Mouse (Mus musculus): ENCODE results near the gene Adh6b. TPM values are rescaled to one million over a fixed set of nuclear protein-coding genes. Genes with fewer than 3 reads are reported as not detected.

Gene Adh6b
- polyA plus RNA-seq, 1 experiment from 2014 or later = 1.3 TPM

DNA sequence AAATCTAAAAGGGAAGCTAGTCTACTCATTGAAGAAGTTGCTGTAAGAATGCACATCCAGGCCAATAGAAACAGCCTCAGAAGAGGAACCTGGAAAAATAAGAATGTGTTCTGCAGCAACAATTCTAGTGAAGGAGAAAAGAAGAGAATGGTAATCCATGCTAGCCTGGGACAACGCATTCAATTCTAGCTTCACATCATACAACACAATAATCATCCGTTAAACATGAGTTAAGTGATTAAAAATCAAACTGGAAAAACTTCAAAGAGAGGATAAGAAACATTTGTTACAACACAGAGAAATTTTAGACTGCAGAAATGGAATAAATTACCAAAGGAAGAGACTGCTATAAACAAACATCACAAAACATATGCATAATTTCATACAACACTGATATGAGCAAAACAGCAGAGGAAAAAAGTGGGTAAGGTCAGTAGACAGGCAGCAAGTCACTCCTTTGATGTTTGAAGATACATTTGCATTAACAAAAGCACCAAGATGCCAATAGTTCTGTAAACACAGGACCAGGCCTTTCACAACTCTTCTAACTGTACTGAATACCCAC, 24.6 kb upstream of the Adh6b start:
- Histone ChIP-seq H3K9ac (no peak overlapping the region), H3K4me3 (replicated peaks) (no peak overlapping the region), H3K27ac (replicated peaks) (no peak overlapping the region), H3K27me3 (no peaks in the 10 kb centered on the region), H3K36me3 (no peaks in the 10 kb centered on the region), H3K4me2 (replicated peaks) (no peak overlapping the region), H3K4me1 (no peaks in the 10 kb centered on the region), H3K9me3 (replicated peaks) (no peaks in the 10 kb centered on the region)
- WGBS = 76% methylated on average over 2 of the region's 2 CpGs
- ATAC-seq (ENCODE audit: insufficient number of reproducible peaks, low FRiP score, low TSS enrichment, low read depth) = no peak

DNA sequence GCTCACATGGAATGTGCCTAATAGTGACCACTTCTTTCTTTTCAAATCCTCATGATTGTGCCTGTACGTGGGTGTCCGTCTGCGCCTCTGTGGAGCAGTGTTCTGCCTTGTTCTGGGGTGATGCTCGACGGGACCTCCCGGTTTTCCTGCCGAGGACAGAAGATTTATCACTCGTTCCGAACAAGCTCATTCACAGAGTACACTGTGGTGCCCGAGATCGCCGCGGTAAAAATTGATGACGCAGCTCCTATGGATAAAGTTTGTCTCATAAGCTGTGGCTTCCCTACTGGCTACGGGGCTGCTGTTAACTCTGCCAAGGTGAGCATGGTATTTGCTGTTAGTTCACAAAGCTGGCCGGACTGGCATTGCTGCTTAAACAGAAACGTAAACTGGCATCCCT, 16.6 kb upstream of the Adh6b start:
- H3K4me3 ChIP-seq (replicated peaks) = no peak overlapping the region
- no peak overlapping the region for H3K27ac ChIP-seq (replicated peaks)
- H3K4me2 ChIP-seq (replicated peaks) = no peak overlapping the region
- 94% methylated on average over 17 of the region's 17 CpGs for WGBS
- ATAC-seq (ENCODE audit: insufficient number of reproducible peaks, low FRiP score, low TSS enrichment, low read depth) = no peak
- no peaks in the 10 kb centered on the region for H3K36me3 ChIP-seq
- no peaks in the 10 kb centered on the region for H3K9me3 ChIP-seq (replicated peaks)
- H3K4me1 ChIP-seq = no peaks in the 10 kb centered on the region
- no peak overlapping the region for H3K9ac ChIP-seq
- H3K27me3 ChIP-seq = no peaks in the 10 kb centered on the region

GRCm38 (mm10) chr3:138325466-138325865, 16.1 kb upstream of the Adh6b start:
- no peak overlapping the region for H3K4me3 ChIP-seq (replicated peaks)
- no peak for ATAC-seq (ENCODE audit: insufficient number of reproducible peaks, low FRiP score, low TSS enrichment, low read depth)
- H3K9ac ChIP-seq = no peak overlapping the region
- H3K9me3 ChIP-seq (replicated peaks) = no peaks in the 10 kb centered on the region
- no peaks in the 10 kb centered on the region for H3K36me3 ChIP-seq
- H3K4me1 ChIP-seq = no peaks in the 10 kb centered on the region
- no peak overlapping the region for H3K27ac ChIP-seq (replicated peaks)
- no peak overlapping the region for H3K4me2 ChIP-seq (replicated peaks)
- H3K27me3 ChIP-seq = no peaks in the 10 kb centered on the region
- 86% methylated on average over 6 of the region's 6 CpGs for WGBS

DNA sequence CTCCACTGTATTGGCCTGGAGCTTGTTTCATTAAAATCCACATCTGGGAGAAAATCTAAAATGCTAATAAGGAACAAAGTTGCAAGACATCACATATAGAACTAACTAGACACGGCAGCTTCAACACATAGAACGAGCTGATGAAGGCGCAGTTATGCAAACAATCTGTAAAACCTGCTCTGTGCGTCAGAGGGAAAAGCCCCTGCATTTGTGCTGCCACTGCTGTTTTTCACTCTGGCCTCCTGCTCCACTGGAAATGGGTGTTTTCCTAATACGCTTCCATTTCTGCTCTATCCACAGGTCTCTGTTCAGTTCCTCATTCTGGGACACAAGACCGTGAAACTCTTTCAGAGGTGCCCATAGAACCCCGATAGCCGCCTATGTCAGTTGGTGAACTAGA, 7.7 kb upstream of the Adh6b start:
- Histone ChIP-seq H3K4me3 (replicated peaks) (no peak overlapping the region), H3K9me3 (replicated peaks) (no peaks in the 10 kb centered on the region), H3K9ac (no peak overlapping the region), H3K4me2 (replicated peaks) (no peak overlapping the region), H3K27ac (replicated peaks) (no peak overlapping the region), H3K27me3 (no peaks in the 10 kb centered on the region), H3K4me1 (no peaks in the 10 kb centered on the region), H3K36me3 (no peaks in the 10 kb centered on the region)
- no peak for ATAC-seq (ENCODE audit: insufficient number of reproducible peaks, low FRiP score, low TSS enrichment, low read depth)
- 73% methylated on average over 8 of the region's 8 CpGs for WGBS

DNA sequence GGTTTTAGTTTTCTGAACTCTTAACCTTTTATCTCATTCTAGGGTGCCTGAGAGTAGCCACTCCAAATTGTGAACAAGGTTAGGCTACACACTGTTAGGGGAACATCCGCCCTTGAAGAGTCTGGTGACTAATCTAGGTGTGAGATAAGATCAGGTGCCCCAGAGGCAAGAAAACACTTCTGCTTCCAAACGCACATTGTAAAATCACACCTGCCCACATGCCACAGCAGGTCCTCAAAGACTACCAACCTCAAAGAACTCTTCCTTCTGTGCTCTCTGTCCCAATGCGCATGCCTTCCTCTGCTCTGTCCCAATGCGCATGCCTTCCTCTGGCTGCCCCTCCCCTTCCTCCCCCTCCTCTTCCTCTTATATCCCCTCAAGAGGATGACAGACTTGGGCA, 7.3 kb upstream of the Adh6b start:
- 68% methylated on average over 4 of the region's 4 CpGs for WGBS
- H3K27ac ChIP-seq (replicated peaks) = no peak overlapping the region
- no peaks in the 10 kb centered on the region for H3K36me3 ChIP-seq
- ATAC-seq (ENCODE audit: insufficient number of reproducible peaks, low FRiP score, low TSS enrichment, low read depth) = no peak
- no peak overlapping the region for H3K4me3 ChIP-seq (replicated peaks)
- no peak overlapping the region for H3K9ac ChIP-seq
- H3K4me2 ChIP-seq (replicated peaks) = no peak overlapping the region
- H3K4me1 ChIP-seq = no peaks in the 10 kb centered on the region
- H3K27me3 ChIP-seq = no peaks in the 10 kb centered on the region
- H3K9me3 ChIP-seq (replicated peaks) = no peaks in the 10 kb centered on the region

GRCm38 (mm10) chr3:138335566-138335965, 6.0 kb upstream of the Adh6b start:
- Histone ChIP-seq H3K4me3 (replicated peaks) (no peak overlapping the region), H3K27me3 (no peaks in the 10 kb centered on the region), H3K4me1 (no peaks in the 10 kb centered on the region), H3K4me2 (replicated peaks) (no peak overlapping the region), H3K36me3 (no peaks in the 10 kb centered on the region), H3K9ac (no peak overlapping the region), H3K9me3 (replicated peaks) (no peaks in the 10 kb centered on the region), H3K27ac (replicated peaks) (no peak overlapping the region)
- no peak for ATAC-seq (ENCODE audit: insufficient number of reproducible peaks, low FRiP score, low TSS enrichment, low read depth)
- 94% methylated on average over 1 of the region's 1 CpGs for WGBS

DNA sequence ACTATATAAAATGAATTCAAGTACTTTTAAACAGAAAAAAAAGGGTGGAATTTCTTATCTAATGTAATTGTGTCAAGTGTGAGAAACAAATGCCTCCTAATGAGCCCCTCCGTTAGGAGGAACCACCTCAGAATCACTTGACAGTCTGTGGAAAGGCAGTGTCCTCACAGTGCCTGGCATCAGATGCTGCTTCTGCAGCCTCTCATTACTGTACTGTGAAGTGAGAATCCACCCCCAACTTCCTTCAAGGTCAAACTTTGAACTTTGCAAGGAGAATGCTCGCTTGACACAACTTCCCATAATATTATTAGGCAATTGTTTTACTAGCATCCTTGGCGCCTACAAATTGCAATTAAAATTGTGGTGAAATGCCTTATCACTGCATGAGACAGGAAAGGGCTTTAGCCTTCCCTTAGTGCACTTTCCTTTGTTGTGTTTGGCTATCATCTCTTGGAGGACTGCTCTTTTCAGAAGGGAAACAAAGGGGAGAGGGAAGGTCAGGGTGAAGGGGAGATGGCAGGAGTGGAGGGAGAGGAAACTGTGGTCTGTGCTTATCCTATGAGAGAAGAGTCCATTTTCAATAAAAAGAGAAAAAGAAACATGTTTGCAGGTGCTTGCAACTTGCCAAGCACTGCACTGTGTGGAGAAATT, 5.3 kb upstream of the Adh6b start:
- Histone ChIP-seq H3K27ac (replicated peaks) (no peak overlapping the region), H3K36me3 (no peaks in the 10 kb centered on the region), H3K9me3 (replicated peaks) (no peaks in the 10 kb centered on the region), H3K4me2 (replicated peaks) (no peak overlapping the region), H3K9ac (no peak overlapping the region), H3K4me3 (replicated peaks) (no peak overlapping the region), H3K4me1 (no peaks in the 10 kb centered on the region), H3K27me3 (no peaks in the 10 kb centered on the region)
- ATAC-seq (ENCODE audit: insufficient number of reproducible peaks, low FRiP score, low TSS enrichment, low read depth) = no peak
- 65% methylated on average over 3 of the region's 3 CpGs for WGBS

DNA sequence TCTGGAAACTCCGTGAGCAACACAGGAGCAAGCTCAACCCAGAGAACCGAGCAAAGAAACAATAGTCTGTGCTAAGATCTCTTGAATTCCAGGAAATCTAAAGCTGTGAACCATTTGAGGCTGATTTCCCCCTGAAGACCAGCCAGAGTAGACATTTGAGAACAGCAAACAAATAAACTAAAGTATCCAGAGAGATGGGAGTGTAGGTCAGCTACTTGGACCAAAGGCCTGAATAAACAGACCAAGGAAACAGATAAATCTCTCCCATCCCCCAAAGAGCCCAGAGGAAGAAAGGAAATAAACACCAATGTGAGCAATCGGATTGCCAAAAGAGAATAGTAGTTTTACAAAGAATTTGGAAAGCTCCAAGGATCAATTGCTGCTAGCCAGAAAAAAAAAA, 5.5 kb downstream of the Adh6b start:
- Histone ChIP-seq H3K36me3 (no peaks in the 10 kb centered on the region), H3K9ac (no peak overlapping the region), H3K4me2 (replicated peaks) (no peak overlapping the region), H3K9me3 (replicated peaks) (no peaks in the 10 kb centered on the region), H3K27me3 (no peaks in the 10 kb centered on the region), H3K4me1 (no peaks in the 10 kb centered on the region), H3K27ac (replicated peaks) (no peak overlapping the region), H3K4me3 (replicated peaks) (no peak overlapping the region)
- ATAC-seq (ENCODE audit: insufficient number of reproducible peaks, low FRiP score, low TSS enrichment, low read depth) = no peak
- WGBS = 22% methylated on average over 3 of the region's 3 CpGs

GRCm38 (mm10) chr3:138352012-138352809, 10.6 kb downstream of the Adh6b start:
- Histone ChIP-seq H3K4me1 (no peaks in the 10 kb centered on the region), H3K27ac (replicated peaks) (no peak overlapping the region), H3K4me2 (replicated peaks) (no peak overlapping the region), H3K9ac (no peak overlapping the region), H3K36me3 (no peaks in the 10 kb centered on the region), H3K4me3 (replicated peaks) (no peak overlapping the region), H3K27me3 (no peaks in the 10 kb centered on the region), H3K9me3 (replicated peaks) (no peaks in the 10 kb centered on the region)
- 78% methylated on average over 11 of the region's 11 CpGs for WGBS
- no peak for ATAC-seq (ENCODE audit: insufficient number of reproducible peaks, low FRiP score, low TSS enrichment, low read depth)

- Histone ChIP-seq H3K9ac (no peak overlapping the region), H3K9me3 (replicated peaks) (no peaks in the 10 kb centered on the region), H3K4me3 (replicated peaks) (no peak overlapping the region), H3K36me3 (no peaks in the 10 kb centered on the region), H3K27me3 (no peaks in the 10 kb centered on the region), H3K4me2 (replicated peaks) (no peak overlapping the region), H3K4me1 (no peaks in the 10 kb centered on the region), H3K27ac (replicated peaks) (no peak overlapping the region)
- no peak for ATAC-seq (ENCODE audit: insufficient number of reproducible peaks, low FRiP score, low TSS enrichment, low read depth)
- 74% methylated on average over 7 of the region's 7 CpGs for WGBS
These were observed 17.3 kb downstream of the Adh6b start for GRCm38 (mm10) chr3:138358856-138359255.

- ATAC-seq (ENCODE audit: insufficient number of reproducible peaks, low FRiP score, low TSS enrichment, low read depth) = no peak
- Histone ChIP-seq H3K9me3 (replicated peaks) (no peaks in the 10 kb centered on the region), H3K27ac (replicated peaks) (no peak overlapping the region), H3K9ac (no peak overlapping the region), H3K36me3 (no peaks in the 10 kb centered on the region), H3K4me1 (no peaks in the 10 kb centered on the region), H3K4me3 (replicated peaks) (no peak overlapping the region), H3K4me2 (replicated peaks) (no peak overlapping the region), H3K27me3 (no peaks in the 10 kb centered on the region)
- WGBS = 81% methylated on average over 4 of the region's 4 CpGs
These were observed 19.1 kb downstream of the Adh6b start for GRCm38 (mm10) chr3:138360721-138361120.

All from embryonic facial prominence, embryonic 15.5 days (tissue).